Mouse (Mus musculus) erythroblast, embryonic 14.5 days (primary cell): Measurements from ENCODE around the gene Hpn.

Experiments used
- GATA1 ChIP-seq: IDR thresholded peaks from 2 replicates; pipeline ENCODE4 v1.6.1; 2012; ENCODE audit warnings: low read length, inconsistent platforms, mixed read lengths
- TAL1 ChIP-seq: IDR thresholded peaks from 3 replicates; pipeline ENCODE4 v1.6.1; 2012; ENCODE audit warnings: low read length, inconsistent platforms, mixed read lengths

DNA sequence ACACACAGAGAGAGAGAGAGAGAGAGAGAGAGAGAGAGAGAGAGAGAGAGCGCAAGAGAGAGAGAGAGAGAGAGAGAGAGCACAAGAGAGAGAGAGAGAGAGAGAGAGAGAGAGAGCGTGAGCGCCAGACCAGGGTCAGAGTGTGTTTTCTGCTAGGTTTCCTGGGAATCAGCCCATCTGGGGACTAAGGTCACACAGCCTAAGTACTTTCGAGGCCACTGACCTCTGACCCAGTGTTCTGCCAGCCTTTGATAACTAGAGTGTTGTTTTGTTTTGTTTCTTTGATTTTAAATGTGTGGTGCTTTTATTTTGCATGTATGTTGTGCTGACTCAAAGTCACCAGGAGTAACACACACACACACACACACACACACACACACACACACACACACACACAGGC is 59.2 kb downstream of the Hpn start:
- TF ChIP-seq TAL1 (no peak), GATA1 (no peak)
